Mouse (Mus musculus): Measurements from ENCODE around the gene Morn3. TPM values are rescaled to one million over a fixed set of nuclear protein-coding genes. Genes with fewer than 3 reads are reported as not detected.

Gene Morn3
- polyA plus RNA-seq (2012): not detected in 2 replicates

DNA sequence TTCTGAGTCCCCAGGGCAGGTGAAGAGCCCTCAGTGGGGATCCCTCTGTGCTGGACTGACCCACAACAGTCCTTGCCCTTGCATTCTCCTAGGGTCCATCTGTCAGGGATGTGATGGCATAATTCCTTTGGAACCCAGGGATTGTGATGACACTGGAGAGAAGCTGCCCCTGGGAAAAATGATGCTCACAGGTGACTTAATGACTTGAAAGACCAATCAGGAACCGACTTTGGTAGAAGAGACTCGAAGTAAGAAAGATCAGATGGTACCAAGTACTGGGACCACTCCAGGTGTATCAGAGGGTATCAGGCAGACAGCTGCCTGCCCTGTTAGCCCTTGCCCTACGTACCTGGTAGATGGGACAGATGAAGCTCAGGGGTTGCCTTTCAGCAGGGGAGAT, at the start of gene Morn3:
TSS of gene Morn3 (minus strand) at position 101 of the 400 bp plus-strand sequence.
- H3K4me3 ChIP-seq (replicated peaks): no peak within 1 kb of the TSS
- H3K27me3 ChIP-seq (ENCODE audit: control insufficient read depth): 0 out of 2 replicates have a peak, but pooled peaks cover 4% of the 10 kb centered on the region
- peaks cover 4% of the 10 kb centered on the region for H3K9me3 ChIP-seq (ENCODE audit: control insufficient read depth, low read length)
- no peak for TF ChIP-seq GATA1 (IDR thresholded peaks at IDR 0.05; ENCODE audit: low read length)
- TF ChIP-seq TAL1 (IDR thresholded peaks at IDR 0.05; ENCODE audit: low read length): no peak
- H3K36me3 ChIP-seq (ENCODE audit: control insufficient read depth): no peaks in the 10 kb centered on the region
- peaks cover 12% of the 10 kb centered on the region for H3K4me1 ChIP-seq (ENCODE audit: control insufficient read depth)

DNA sequence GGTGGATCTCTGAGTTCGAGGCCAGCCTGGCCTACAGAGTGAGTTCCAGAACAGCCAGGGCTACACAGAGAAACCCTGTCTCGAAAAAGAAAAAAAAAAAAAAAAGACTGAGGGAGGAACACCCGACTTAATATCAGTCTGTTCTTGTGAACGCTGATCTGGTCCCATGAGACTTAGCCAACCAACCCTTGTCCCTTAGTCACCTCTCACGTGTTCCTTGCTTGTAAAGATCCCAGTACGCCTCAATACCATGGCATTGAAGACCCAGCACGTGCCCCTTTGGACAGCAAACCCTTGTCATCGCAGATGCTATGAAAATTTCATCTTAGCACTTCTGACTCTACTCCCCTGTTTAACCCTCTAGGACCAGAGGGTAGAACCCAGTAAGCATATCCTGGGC, 49.5 kb upstream of the Morn3 start:
- no peak overlapping the region for H3K4me3 ChIP-seq (replicated peaks)
- H3K36me3 ChIP-seq (ENCODE audit: control insufficient read depth): peaks cover 79% of the 10 kb centered on the region
- peaks cover 87% of the 10 kb centered on the region for H3K4me1 ChIP-seq (ENCODE audit: control insufficient read depth)
- no peaks in the 10 kb centered on the region for H3K27me3 ChIP-seq (ENCODE audit: control insufficient read depth)
- TF ChIP-seq TAL1 (IDR thresholded peaks at IDR 0.05; ENCODE audit: low read length) (no peak), GATA1 (IDR thresholded peaks at IDR 0.05; ENCODE audit: low read length) (no peak)
- H3K9me3 ChIP-seq (ENCODE audit: control insufficient read depth, low read length): no peaks in the 10 kb centered on the region

DNA sequence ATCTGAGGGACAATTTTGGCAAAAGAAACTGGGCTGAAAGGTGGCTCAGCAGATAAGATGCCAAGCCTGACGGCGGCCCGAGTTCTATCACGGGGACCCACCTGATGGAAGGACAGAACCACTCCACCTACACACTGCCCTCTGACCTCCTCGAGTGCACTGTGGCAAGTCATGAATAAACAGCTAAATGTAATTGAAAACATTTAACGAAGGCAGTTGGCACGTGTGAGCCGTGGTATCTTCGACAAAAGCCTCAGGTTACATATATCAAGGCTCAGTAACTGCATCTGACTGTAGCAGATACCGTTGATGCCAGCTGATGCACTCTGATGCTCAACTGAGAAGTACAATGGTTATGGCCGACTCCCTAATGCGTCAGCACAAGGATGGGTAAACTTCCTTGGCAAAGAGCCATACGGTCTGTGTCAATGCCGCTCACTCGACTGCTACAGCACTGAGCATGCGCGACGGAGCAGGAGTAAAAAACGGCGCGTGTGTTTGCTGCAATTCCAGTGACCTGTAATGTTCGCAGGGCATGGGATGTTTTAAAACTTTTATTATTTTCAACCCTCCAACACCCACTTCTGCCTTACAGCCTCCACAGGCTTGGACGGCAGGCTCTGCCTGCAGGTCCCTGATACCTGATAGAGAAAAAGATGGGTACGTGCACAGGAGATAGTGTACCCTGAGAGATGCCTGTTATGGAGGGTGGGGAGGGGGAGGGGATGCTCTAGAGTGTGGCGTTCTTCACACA, 47.6 kb upstream of the Morn3 start:
- H3K4me3 ChIP-seq (replicated peaks): peak overlapping the region; percentile 58
- no peaks in the 10 kb centered on the region for H3K27me3 ChIP-seq (ENCODE audit: control insufficient read depth)
- H3K36me3 ChIP-seq (ENCODE audit: control insufficient read depth): peaks cover 77% of the 10 kb centered on the region
- peak; percentile 90 for TF ChIP-seq GATA1 (IDR thresholded peaks at IDR 0.05; ENCODE audit: low read length)
- TF ChIP-seq TAL1 (IDR thresholded peaks at IDR 0.05; ENCODE audit: low read length): peak; percentile 90
- H3K9me3 ChIP-seq (ENCODE audit: control insufficient read depth, low read length): peaks cover 1% of the 10 kb centered on the region
- peaks cover 95% of the 10 kb centered on the region for H3K4me1 ChIP-seq (ENCODE audit: control insufficient read depth)

DNA sequence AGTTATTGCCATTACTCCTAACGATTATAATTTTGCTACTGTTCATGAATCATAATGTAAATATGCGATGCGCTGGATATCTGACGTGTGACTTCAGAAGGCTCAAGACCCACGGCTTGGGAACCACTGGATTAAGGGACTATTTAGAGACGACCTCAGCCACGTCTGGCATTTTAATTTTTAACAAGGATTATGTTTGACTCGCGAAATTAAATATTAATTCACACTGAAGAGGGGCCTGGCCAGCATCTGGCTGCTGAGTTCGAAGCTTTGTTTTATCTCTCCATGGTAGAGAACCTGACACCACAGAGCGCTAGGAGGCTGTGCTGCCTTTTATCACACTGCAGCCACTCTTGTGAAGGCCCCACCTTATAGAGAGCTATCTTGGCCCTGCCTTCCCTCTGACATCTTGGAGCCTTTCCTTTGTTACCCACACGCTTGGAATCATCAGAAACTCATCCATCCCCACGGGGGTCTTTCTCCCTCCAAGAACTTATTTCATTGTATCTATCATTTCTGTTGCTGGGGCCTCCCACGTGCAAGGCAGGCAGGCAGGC, 46.3 kb upstream of the Morn3 start:
- Histone ChIP-seq H3K4me1 (ENCODE audit: control insufficient read depth) (peaks cover 98% of the 10 kb centered on the region), H3K36me3 (ENCODE audit: control insufficient read depth) (peaks cover 77% of the 10 kb centered on the region), H3K27me3 (ENCODE audit: control insufficient read depth) (no peaks in the 10 kb centered on the region), H3K4me3 (replicated peaks) (peak overlapping the region; percentile 41), H3K9me3 (ENCODE audit: control insufficient read depth, low read length) (peaks cover 7% of the 10 kb centered on the region)
- peak; percentile 78 for TF ChIP-seq GATA1 (IDR thresholded peaks at IDR 0.05; ENCODE audit: low read length)
- peak; percentile 69 for TF ChIP-seq TAL1 (IDR thresholded peaks at IDR 0.05; ENCODE audit: low read length)

DNA sequence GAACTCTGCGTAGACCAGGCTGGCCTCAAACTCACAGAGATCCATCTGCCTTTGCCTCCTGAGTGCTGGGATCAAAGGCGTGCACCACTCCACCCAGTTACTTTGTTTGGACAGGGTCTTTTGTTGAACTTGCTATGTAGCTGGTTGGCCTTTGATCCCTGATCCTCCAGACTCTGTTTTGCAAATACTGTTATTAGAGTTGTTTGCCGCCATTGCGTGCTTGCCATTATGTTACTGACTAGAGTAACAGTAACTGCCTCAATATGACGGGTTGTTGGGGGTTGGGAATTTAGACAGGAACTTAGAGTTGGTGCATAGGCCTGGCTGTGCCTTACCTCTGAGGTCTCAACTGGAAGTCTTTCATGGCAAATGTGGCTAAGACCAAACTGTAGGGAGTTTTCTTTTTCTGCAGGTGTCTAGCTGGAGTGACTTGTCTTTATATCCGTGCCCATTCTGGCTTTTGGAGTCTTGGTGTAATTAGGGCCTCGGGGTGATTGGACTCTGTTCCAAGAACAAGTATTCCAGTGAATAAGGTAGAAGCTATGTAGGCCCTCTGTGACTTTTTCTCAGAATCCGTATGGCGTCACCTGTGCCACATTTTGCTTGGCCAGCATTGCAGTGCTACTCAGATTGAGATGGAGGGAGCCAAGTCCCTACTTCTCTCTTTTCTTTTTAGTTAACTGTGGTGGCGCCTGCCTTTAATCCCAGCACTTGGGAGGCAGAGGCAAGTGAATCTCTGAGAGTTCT, 43.9 kb upstream of the Morn3 start:
- Histone ChIP-seq H3K9me3 (ENCODE audit: control insufficient read depth, low read length) (peaks cover 7% of the 10 kb centered on the region), H3K4me1 (ENCODE audit: control insufficient read depth) (peaks cover 90% of the 10 kb centered on the region), H3K27me3 (ENCODE audit: control insufficient read depth) (no peaks in the 10 kb centered on the region), H3K4me3 (replicated peaks) (no peak overlapping the region), H3K36me3 (ENCODE audit: control insufficient read depth) (peaks cover 74% of the 10 kb centered on the region)
- TF ChIP-seq GATA1 (IDR thresholded peaks at IDR 0.05; ENCODE audit: low read length) (no peak), TAL1 (IDR thresholded peaks at IDR 0.05; ENCODE audit: low read length) (no peak)

DNA sequence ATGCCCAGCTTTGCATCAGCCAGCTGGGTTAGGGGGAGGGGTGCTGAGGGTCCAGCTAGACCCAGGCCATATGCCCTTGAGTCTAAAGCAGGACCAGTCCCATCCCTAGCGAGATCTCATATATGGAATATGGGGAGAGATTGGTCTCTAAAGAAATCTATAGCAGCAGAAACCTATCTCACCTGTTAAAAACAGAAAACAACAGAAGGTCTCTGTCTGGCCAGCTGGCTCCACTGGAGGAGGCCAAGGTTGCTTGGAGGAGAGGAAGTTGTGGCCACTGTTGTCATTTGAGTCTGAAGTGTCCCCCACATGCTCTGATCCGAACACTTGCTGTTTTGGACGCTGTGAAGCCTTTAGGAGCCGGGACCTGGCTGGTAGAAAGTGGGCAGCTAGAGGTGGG, 42.0 kb upstream of the Morn3 start:
- H3K9me3 ChIP-seq (ENCODE audit: control insufficient read depth, low read length): peaks cover 7% of the 10 kb centered on the region
- TF ChIP-seq TAL1 (IDR thresholded peaks at IDR 0.05; ENCODE audit: low read length): no peak
- TF ChIP-seq GATA1 (IDR thresholded peaks at IDR 0.05; ENCODE audit: low read length): no peak

DNA sequence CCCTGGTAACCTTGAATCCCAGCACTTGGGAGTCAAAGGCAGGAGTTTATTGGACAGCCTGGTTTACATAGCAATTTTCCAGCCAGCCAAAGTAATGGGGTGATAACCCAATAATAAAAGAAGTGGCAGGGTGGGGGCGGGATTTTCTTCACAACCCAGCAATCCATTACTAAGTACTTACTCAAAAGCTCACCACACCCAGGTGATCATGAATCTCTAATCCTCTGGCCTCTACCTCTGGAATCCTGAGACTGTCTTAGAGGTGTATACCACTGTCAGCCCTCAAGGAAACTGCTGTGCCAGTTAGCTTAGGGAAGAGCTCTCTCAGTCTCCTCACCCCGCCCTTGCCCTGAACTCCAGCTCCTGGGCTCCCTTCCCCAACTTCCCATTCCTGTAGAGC, 39.7 kb upstream of the Morn3 start:
- H3K36me3 ChIP-seq (ENCODE audit: control insufficient read depth): peaks cover 86% of the 10 kb centered on the region
- H3K27me3 ChIP-seq (ENCODE audit: control insufficient read depth): no peaks in the 10 kb centered on the region
- peaks cover 83% of the 10 kb centered on the region for H3K4me1 ChIP-seq (ENCODE audit: control insufficient read depth)
- no peak overlapping the region for H3K4me3 ChIP-seq (replicated peaks)
- no peak for TF ChIP-seq GATA1 (IDR thresholded peaks at IDR 0.05; ENCODE audit: low read length)
- TF ChIP-seq TAL1 (IDR thresholded peaks at IDR 0.05; ENCODE audit: low read length): no peak
- H3K9me3 ChIP-seq (ENCODE audit: control insufficient read depth, low read length): peaks cover 7% of the 10 kb centered on the region

More for the DNA sequence above, 42.0 kb upstream of the Morn3 start:
- Histone ChIP-seq H3K4me3 (replicated peaks) (no peak overlapping the region), H3K36me3 (ENCODE audit: control insufficient read depth) (peaks cover 83% of the 10 kb centered on the region), H3K4me1 (ENCODE audit: control insufficient read depth) (peaks cover 88% of the 10 kb centered on the region), H3K27me3 (ENCODE audit: control insufficient read depth) (no peaks in the 10 kb centered on the region)

DNA sequence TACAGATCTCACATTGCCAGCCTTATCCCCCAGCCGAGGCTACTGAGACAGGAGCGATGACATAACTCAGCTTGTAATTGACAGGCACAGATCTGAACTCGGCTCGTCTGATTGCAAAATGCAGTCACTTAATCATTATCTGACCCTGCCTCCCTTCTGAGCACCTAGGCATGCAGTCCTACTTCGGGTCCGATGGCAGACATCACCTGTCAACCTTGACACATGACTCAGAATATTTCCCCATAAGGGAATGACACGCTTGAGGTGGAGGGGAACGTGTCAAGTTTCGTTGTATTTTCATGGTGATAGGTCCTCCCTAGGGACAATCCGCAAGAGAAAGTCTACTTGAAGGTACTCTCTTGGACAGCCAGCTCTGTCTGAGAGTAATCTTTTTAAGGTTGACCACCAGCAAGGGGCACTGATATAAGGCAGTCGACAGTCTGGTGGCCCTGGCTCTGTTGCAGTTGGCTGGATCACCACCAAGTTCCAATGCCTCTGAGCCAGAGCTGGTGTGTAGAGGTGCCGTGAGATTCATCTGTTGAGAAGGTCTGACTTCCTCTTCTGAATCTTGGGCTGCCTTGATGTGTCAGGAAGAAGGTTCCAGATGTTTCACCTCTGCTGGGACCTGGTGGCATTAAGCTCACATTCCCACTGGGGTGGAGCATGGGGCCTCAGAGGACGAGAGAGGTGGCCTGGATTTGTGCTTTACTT, 36.7 kb upstream of the Morn3 start:
- no peak overlapping the region for H3K4me3 ChIP-seq (replicated peaks)
- H3K36me3 ChIP-seq (ENCODE audit: control insufficient read depth): peaks cover 88% of the 10 kb centered on the region
- H3K4me1 ChIP-seq (ENCODE audit: control insufficient read depth): peaks cover 75% of the 10 kb centered on the region
- H3K9me3 ChIP-seq (ENCODE audit: control insufficient read depth, low read length): peaks cover 12% of the 10 kb centered on the region
- H3K27me3 ChIP-seq (ENCODE audit: control insufficient read depth): no peaks in the 10 kb centered on the region; the same call in 1 of the 2 replicates
- TF ChIP-seq GATA1 (IDR thresholded peaks at IDR 0.05; ENCODE audit: low read length) (no peak), TAL1 (IDR thresholded peaks at IDR 0.05; ENCODE audit: low read length) (no peak)

Measured in erythroblast, embryonic 14.5 days (primary cell).